Mouse (Mus musculus): ENCODE results near the gene Psmd10.
A peak's percentile ranks its signal among the peaks of the same experiment; 100 is the strongest.

Psmd10 gene

GRCm38 (mm10) chrX:140956272-140956940 is at the start of gene Psmd10, which contains the start of gene Atg4a:
Gene Psmd10, minus strand, starts transcription at chrX:140956728.
Gene Atg4a, plus strand, starts transcription at chrX:140956907.
- DNase-seq = peak; percentile 95 to 97

- DNase-seq = no peak
Measured at GRCm38 (mm10) chrX:140998885-140999284, 42.4 kb upstream of the Psmd10 start.

DNA sequence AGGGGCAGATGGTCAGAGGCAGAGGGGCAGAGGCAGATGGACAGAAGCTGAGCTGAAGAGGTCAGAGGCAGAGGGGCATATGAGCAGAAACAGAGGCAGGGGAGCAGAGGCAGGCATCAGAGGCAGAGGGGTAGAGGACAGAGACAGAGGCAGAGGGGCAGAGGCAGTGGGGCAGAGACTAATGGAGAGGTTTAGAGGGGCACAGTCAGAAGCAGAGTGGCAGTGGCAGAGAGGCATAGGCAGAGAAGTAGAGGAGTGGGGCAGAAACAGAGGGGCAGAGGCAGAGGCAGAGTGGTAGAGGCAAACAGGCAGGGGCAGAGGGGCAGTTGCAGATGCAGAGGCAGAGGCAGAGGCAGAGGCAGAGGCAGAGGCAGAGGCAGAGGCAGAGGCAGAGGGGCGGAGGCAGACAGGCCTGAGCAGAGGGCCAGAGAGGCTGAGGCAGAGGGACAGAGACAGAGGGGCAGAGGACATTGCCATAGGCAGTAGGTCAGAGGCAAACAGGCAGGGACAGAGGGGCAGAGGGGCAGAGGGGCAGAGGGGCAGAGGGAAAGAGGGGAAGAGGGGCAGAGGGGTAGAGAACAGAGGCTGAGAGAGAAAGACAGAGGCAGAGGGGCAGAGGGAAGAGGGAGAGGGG is 41.5 kb upstream of the Psmd10 start:
- no peak for DNase-seq

- DNase-seq = peak in 1 of 2 experiments; percentile 39
Measured at GRCm38 (mm10) chrX:140996909-140997516, 40.5 kb upstream of the Psmd10 start.

DNA sequence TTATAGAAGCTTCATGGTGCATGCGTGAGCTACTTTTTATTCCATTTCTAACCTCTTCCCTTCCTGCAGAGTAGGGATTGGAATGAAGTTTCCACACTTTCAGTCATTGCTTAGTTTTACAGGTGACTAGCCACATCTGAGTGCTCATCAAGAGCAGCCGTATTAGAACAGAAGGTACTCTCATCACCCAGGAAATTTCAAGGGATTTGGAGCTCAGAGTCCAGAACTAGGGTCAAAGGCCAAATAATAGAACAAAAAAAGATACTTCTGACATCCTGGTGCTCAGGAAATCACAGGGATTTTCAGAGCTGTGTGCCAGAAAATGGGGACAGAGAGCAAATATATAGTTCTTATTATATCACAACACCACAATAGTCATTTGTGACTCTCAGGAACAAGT is 28.7 kb upstream of the Psmd10 start:
- no peak for DNase-seq

- DNase-seq = no peak
Measured at GRCm38 (mm10) chrX:140984795-140985194, 28.3 kb upstream of the Psmd10 start.

DNA sequence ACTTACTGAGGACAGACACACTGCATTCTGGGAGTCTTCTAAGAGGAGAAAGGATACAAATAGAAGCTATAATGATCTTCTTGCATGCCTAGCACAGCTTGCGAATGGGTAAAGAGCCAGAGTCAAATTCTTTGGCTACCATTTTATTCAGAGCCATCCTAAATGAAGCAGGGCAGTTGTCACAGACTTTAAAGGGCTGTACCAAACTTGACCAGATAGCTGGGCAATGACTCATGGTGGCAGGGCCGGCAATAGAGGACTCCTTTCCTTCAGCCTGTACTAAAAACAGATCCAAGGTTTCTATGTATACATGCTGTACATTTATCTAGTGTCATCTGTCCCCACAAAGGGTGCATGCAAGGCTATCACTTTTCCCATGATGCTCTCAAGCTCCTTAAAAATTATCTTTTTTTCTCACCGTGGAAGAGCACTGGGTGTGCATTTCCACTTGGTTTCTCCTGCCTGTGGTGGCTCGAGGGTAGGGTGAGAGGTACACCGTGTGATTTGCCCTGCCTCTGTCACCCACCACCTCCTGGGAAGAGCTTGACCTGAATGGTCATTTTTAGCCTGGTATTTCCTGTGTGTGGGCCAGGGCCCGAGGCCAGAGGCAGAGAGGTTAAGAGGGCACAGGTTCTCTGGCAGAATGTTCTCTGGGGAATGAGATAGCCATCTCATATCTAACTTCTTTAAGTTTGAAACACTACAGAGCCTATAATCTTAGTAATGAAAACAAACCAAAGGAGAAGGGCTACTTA is 26.9 kb upstream of the Psmd10 start:
- peak; percentile 38 to 63 for DNase-seq

DNA sequence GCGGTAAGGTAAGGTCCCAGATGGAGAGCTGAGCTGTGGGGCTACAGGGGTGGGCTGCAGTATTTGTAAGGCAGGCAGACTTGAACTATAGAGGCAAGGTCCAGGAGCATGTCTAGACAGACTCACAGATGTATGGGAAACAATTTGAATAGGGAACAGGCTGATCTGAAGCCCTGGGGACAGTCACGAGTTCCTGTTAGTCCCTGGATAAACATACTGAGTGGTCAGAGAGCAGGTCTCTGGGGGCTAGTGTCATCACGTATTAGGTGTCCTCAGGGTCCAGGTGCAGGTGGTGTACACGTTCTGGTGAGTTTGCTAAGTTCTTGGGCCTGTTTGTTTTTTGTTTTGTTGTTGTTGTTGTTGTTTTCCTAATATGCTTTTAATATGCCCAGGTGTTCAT is 23.6 kb upstream of the Psmd10 start:
- no peak for DNase-seq

- DNase-seq = peak; percentile 59 to 60
Measured at GRCm38 (mm10) chrX:140979546-140979945, 23.0 kb upstream of the Psmd10 start.

DNA sequence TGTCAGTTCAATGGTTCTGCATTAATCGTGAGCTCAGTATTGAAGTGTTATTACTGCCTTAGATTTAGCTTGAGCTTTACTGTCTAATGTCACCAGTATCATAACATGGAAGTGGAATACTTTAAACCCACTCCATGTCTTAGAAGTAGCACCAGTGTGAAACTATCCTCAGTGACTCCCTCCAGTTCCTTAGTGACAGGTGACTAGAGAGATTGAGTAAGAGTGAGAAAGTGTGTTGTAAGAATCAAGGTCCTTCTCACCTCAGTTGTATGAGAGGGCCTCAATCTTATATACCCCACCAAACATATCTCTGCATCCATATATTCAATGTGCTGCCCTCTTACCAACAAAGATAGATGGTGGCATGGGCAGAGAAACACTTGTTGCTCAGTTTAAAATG is 22.4 kb upstream of the Psmd10 start:
- DNase-seq = no peak

DNA sequence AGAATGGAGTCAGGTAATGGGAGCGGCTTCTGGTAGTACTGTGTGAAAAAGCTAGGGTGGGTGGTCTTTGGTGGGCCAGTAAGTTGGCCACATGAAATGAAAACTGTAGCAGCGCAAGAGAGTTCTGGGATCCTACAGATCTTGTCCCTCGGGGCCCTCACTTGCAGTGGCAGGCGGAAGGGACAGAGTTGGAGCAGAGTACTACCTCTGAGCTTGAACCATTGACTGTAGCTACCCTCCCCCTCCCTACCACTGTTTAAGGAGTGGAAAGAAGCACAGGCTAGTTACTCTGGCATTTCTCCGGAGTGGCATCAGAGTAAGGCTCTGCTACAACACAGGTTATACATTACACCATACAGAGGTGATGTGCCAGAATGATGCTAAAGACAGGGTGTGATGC is 431 bp upstream of the Psmd10 start:
- no peak for DNase-seq

GRCm38 (mm10) chrX:140953618-140954017 is 2.9 kb downstream of the Psmd10 start:
- no peak for DNase-seq

DNA sequence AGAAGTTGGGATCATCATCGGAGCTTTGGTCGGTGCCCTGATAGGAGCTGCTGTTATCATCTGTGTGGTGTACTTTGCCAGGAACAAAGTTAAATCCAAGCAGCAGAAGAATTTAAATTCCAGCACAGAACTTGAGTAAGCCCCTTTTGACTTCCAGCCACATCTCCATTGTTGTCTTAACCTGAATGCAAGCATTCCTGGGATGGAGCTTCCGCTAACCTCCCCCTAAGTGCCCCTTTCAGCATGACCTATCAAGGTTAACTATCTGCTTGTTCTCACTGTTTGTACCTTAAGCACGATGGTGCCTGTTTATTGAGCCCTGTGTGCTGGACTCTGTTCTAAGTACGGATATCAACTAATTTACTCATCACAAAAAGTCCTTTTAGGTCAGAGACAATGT is 20.3 kb downstream of the Psmd10 start:
- DNase-seq = no peak

- no peak for DNase-seq
Measured at GRCm38 (mm10) chrX:140933263-140933662, 23.3 kb downstream of the Psmd10 start.

- no peak for DNase-seq
Measured at GRCm38 (mm10) chrX:140932066-140932465, 24.5 kb downstream of the Psmd10 start.

DNA sequence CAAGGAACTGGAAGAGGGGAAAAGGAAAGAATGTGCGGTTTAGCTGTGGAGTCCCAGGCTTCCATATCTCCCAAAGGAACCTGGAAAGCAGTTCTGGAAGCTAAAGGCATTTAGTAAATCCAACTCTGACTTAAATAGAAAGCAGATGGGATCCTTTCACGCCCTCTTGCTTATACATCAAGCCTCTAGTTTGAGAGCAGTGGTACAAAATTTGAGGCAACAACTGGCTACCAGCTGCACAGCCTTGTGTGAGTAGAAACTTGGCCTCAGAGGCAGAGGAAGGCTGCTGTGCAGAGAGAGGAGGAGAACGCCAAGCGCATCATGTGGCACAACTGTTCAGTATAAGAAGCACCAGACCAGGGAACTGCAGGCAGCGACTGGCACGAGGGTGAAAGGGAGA is 35.2 kb downstream of the Psmd10 start:
- DNase-seq = no peak

GRCm38 (mm10) chrX:140907360-140907759 is 49.2 kb downstream of the Psmd10 start, which contains the start of gene Vsig1:
Gene Vsig1, plus strand, starts transcription at chrX:140907608.
- no peak for DNase-seq

- no peak for DNase-seq
Measured at GRCm38 (mm10) chrX:140903487-140903886, 53.0 kb downstream of the Psmd10 start.
